Mouse (Mus musculus): ENCODE measurements around the gene Olfr458.

DNA sequence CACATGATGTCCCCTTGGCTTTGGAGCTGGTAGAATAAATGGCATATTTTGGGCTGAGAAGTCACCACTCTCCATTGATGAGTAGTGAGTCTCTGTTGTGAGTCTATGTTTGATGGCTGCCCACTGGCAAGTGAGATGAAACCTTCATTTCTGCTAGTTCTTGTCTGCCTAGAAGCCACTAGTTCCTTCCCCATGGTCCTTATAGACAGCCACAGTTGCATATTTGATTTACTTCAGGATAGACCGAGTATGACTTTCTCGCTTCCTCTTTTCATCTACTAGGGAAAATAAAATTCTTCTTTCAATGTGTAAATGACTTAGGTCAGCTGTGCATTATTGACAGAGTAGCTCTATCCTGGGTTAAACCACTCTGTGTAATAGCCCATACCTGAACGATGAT is 40.5 kb downstream of the Olfr458 start:
- no peak for TF ChIP-seq POLR2A (IDR thresholded peaks at IDR 0.05; ENCODE audit: borderline replicate concordance, control insufficient read depth, low read depth, low read length)
- no peak for TF ChIP-seq CTCF (IDR thresholded peaks at IDR 0.05; ENCODE audit: control insufficient read depth, insufficient read depth, low read length)

Measured in bone marrow, adult 2 months (tissue).